Comparison of ENCODE assay signal across 8 mouse cellular contexts in the genomic region with DNA sequence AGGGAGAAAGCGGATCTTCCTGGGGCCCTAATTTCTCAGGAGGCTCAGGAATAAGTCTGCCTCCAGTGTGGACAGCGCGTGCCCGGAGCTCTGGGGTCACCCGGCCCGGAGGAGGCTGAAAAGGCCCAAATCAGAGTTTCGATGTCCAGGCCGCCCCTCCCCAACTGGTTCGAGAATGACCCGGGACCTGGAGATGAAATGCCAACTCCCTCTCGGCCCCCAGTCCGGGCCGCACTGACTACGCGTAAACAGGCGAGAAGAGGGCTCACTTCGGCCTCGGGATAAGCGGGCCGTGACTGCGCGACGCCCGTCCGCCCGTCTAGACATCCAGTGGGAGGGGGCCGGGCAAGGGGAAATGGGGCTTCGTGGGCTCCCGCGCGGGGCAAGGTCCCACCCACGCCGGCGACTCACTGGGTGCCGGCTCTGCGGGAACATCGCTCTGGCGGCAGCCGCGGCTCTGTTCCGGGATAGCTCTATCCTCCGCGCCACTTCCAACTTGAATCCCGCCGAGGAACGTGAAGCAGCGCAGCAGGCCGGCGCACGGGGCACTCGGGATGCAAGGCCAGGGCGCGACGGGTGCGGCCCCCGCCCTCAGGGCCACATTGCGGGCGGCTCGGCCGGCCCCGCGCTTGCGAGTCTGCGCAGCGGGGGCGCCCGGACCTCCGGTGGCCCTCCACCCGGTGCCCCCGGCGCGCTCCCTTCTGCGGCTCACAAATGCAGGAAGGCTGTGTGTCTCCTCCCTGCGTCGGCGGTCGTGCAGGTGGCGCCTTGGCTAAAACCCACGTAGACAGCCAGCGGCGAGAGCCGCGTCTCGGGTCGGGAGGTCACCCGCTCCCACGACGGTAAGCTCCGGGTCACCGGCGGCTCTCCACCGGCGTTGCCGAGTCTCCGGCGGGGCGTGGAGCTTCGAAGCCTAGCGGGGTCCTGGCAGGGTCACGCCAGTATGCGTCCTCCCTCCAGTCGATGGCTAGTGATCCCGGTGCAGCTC. TPM values are rescaled to one million over a fixed set of nuclear protein-coding genes. Genes with fewer than 3 reads are reported as not detected.
DNase-seq lines count a peak whose midpoint lies in the region; ATAC-seq lines count a peak whose summit lies in the region.

No protein-coding gene starts in this region.

- intact Hi-C loops in left cerebral cortex, postnatal 4 days (cut with DNase I) = loop anchor here (5.0 kb wide), 4 partner anchors 182 to 1598 kb away; no protein-coding TSS in a partner anchor

- H3K4me3 ChIP-seq in intestine, embryonic 14.5 days (ENCODE audit: low read depth, low read length) = peak overlapping the region; percentile 85
- H3K4me3 ChIP-seq in midbrain, embryonic 13.5 days (replicated peaks) = peak overlapping the region; percentile 73

- ATAC-seq in intestine, embryonic 14.5 days (replicated peaks; ENCODE audit: low FRiP score, low TSS enrichment, low read depth) = 0 out of 2 replicates have a peak, but pooled peaks have one; percentile 7
- ATAC-seq in midbrain, embryonic 13.5 days = peak; percentile 1; the same call in 1 of the 2 replicates
- no peak for ATAC-seq in monocyte, adult 5-6 weeks (replicated peaks; ENCODE audit: insufficient number of reproducible peaks, low FRiP score, low TSS enrichment, poor library complexity, severe bottlenecking)

- H3K27ac ChIP-seq in intestine, embryonic 14.5 days (ENCODE audit: low read depth) = peak overlapping the region; percentile 93
- H3K27ac ChIP-seq in midbrain, embryonic 13.5 days = peak overlapping the region; percentile 93

- H3K9me3 ChIP-seq in intestine, embryonic 14.5 days (ENCODE audit: control insufficient read depth, low read length) = no peaks in the 10 kb centered on the region
- H3K9me3 ChIP-seq in midbrain, embryonic 13.5 days = no peaks in the 10 kb centered on the region

- H3K27me3 ChIP-seq in intestine, embryonic 14.5 days (replicated peaks; ENCODE audit: control insufficient read depth, insufficient read depth, low read length) = no peaks in the 10 kb centered on the region; the same call in 1 of the 2 replicates
- H3K27me3 ChIP-seq in midbrain, embryonic 13.5 days = peaks cover 8% of the 10 kb centered on the region

- DNase-seq in NIH3T3 (ENCODE audit: low read depth) = peak; percentile 74
- peak; percentile 40 for DNase-seq in c-Kit-positive CD71-positive TER-119-positive erythroid progenitor cells, embryonic 14.5 days (ENCODE audit: low spot score)
- peak; percentile 51 to 52 for DNase-seq in frontal cortex, postnatal 36 days (ENCODE audit: low spot score in 2 of 2)
- DNase-seq in intestine, embryonic 14.5 days (ENCODE audit: low spot score) = peak; percentile 85
- peak; percentile 39 for DNase-seq in left cerebral cortex, postnatal 4 days
- peak; percentile 25 to 38 for DNase-seq in spleen, postnatal 36 days (ENCODE audit: low spot score in 2 of 2)

- H3K4me2 ChIP-seq in intestine, embryonic 14.5 days (ENCODE audit: low read length) = peak overlapping the region; percentile 77
- H3K4me2 ChIP-seq in midbrain, embryonic 13.5 days (replicated peaks) = peak overlapping the region; percentile 76

- H3K9ac ChIP-seq in intestine, embryonic 14.5 days (ENCODE audit: low read length) = peak overlapping the region; percentile 75
- H3K9ac ChIP-seq in midbrain, embryonic 13.5 days (replicated peaks) = peak overlapping the region; percentile 94

- 0 out of 2 replicates have a peak, but pooled peaks cover 2% of the 10 kb centered on the region for H3K36me3 ChIP-seq in intestine, embryonic 14.5 days (ENCODE audit: control insufficient read depth, insufficient read depth, low read length)
- no peaks in the 10 kb centered on the region for H3K36me3 ChIP-seq in midbrain, embryonic 13.5 days

- WGBS in intestine, embryonic 14.5 days = under 1% methylated on average over 90 of the region's 103 CpGs
- under 1% methylated on average over 102 of the region's 103 CpGs for whole genome bisulfite sequencing in midbrain, embryonic 13.5 days

- H3K4me1 ChIP-seq in intestine, embryonic 14.5 days (replicated peaks; ENCODE audit: control insufficient read depth, insufficient read depth, low read length) = peaks cover 18% of the 10 kb centered on the region
- H3K4me1 ChIP-seq in midbrain, embryonic 13.5 days (replicated peaks) = peaks cover 53% of the 10 kb centered on the region

RNA-seq across cellular contexts. Expression of a gene that starts 0.9 kb away (rescaled TPM):
- polyA plus RNA-seq in intestine, embryonic 14.5 days (2014; fragmentation: Nextera tagmentation; extraction: Ambion mirVana) = 24.9 and 25.5 TPM in 2 replicates
- 10 to 100 TPM; 46.7 to 59.3 TPM for total RNA-seq in left cerebral cortex, postnatal 4 days (2021)
- 39.2 and 45.9 TPM in 2 replicates for polyA plus RNA-seq in midbrain, embryonic 13.5 days (2015; fragmentation: Nextera tagmentation; extraction: Ambion mirVana)
- 36.6 to 57.2 TPM (median 45.3 TPM) in 3 replicates for total RNA-seq in monocyte, adult 5-6 weeks (2017)

Comparison
In these comparisons a context has a peak if more than half of its experiments do, and no peak if none do; other contexts are left out.
1. DNase-seq: peak in every context shown above with its lines; median percentile 85 in intestine, embryonic 14.5 days; 74 in NIH3T3; 52 in frontal cortex, postnatal 36 days; 40 in c-Kit-positive CD71-positive TER-119-positive erythroid progenitor cells, embryonic 14.5 days; 39 in left cerebral cortex, postnatal 4 days; 32 in spleen, postnatal 36 days.